Mouse (Mus musculus): ENCODE measurements around the gene Tll1.

DNA sequence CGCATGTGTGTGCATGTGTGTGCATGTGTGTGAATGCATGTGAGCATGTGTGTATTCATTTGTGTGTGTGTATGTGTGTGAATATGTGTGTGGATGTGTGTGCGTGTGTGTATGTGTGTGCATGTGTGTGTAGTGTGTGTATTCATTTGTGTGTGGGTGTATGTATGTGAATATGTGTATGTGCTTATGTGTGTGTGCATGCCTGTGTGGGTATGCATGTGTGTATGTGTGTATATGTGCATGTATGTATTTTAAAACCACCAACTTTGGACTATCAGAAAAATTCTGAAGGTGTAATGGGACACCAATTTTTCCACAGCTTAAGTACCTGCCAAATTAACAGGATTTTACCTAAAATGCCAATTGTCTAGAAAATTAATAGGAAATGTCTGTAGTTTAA lies 183.0 kb downstream of the Tll1 start:
- TF ChIP-seq POLR2A (IDR thresholded peaks at IDR 0.05; ENCODE audit: insufficient read depth, low read depth, low read length) (no peak), CTCF (IDR thresholded peaks at IDR 0.05) (no peak)
